Mouse (Mus musculus) heart, adult 2 months (tissue): Measurements from ENCODE around the gene Psen1.

ENCODE experiments used
- CTCF ChIP-seq: fragments of 200-600 bp; IDR thresholded peaks from 2 replicates; pipeline ENCODE4 v1.8.1; 2022; ENCODE audit warnings: antibody characterized with exemption, mild to moderate bottlenecking, moderate library complexity
- POLR2A ChIP-seq: fragments of 200-500 bp; IDR thresholded peaks from 2 replicates; pipeline ENCODE4 v1.6.1; 2011; ENCODE audit warnings: mild to moderate bottlenecking, low read depth, low read length, control low read depth; ENCODE audit not compliant: insufficient read depth

DNA sequence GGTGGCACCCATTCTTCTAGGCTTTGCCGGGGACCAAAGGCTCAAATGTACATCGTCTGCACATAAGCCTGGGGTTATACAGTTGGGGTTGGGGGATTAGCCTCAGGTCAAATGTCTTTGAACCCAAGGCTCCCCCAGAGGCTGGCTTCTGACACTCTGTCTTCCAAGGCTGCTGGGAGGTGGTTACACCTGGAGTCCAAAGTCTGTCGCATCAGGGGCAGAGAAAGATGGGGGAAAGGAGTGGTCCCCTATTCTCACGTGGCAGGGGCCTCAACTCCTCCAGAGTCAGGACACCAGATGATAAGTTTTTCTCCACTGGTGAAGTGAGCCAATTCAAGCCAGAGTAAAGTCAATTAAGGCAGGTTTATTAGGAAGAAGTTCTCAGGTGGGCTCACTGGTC lies 10.7 kb downstream of the Psen1 start:
- TF ChIP-seq POLR2A (no peak), CTCF (no peak)
